Mouse (Mus musculus) lung, adult 2 months (tissue): Measurements from ENCODE around the gene AY358078.

Experiments used
- CTCF ChIP-seq: fragments of 200-500 bp; IDR thresholded peaks from 2 replicates; pipeline ENCODE4 v1.5.1; 2011; ENCODE audit warnings: mild to moderate bottlenecking, low read length, control low read depth; ENCODE audit not compliant: insufficient read depth
- POLR2A ChIP-seq: fragments of 200-500 bp; IDR thresholded peaks from 2 replicates; pipeline ENCODE4 v1.6.1; 2011; ENCODE audit warnings: low read depth, mild to moderate bottlenecking, control low read depth, low read length, borderline replicate concordance; ENCODE audit errors: extremely low read depth

GRCm38 (mm10) chr14:51755944-51756343 is 43.9 kb upstream of the AY358078 start:
- no peak for TF ChIP-seq POLR2A
- no peak for TF ChIP-seq CTCF
